Mouse (Mus musculus): Measurements from ENCODE around the gene Lrrc4. TPM values are rescaled to one million over a fixed set of nuclear protein-coding genes. Genes with fewer than 3 reads are reported as not detected.

Lrrc4 gene
- total and polyA plus RNA-seq, 2 experiments from 2014 or later = 5.8 to 61.2 TPM

DNA sequence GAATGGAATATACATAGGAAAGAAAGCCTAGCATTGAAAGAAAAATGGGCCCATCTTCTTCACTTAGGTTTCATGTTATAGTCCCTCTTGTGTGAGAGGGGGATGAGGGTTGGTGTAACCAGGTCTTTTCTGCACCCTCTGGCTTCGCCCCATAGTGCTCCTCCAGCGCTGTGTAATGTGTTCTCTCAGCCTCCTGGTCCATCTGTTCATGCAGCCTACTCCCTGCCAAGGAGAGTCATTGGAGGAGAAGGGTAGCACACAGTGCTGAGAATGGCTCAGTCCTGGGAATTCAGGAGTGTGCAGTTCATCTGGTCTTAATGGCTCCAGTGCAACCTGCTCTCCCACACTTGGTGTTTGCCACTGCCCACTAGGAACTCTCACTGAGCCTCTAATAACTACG, 30.6 kb downstream of the Lrrc4 start:
- Histone ChIP-seq H3K9me3 (ENCODE audit: low read length) (no peaks in the 10 kb centered on the region), H3K4me1 (ENCODE audit: insufficient read depth, low read length) (no peaks in the 10 kb centered on the region), H3K27ac (ENCODE audit: low read depth, low read length) (no peak overlapping the region), H3K27me3 (ENCODE audit: insufficient read depth, low read length) (no peaks in the 10 kb centered on the region), H3K36me3 (ENCODE audit: insufficient read depth, low read length) (no peaks in the 10 kb centered on the region; the same call in 1 of the 2 replicates), H3K4me3 (ENCODE audit: low read depth, low read length) (no peak overlapping the region), H3K4me2 (ENCODE audit: low read depth, low read length, poor library complexity, severe bottlenecking) (no peak overlapping the region), H3K9ac (replicated peaks; ENCODE audit: low read length, poor library complexity, severe bottlenecking) (no peak overlapping the region)
- no peak for TF ChIP-seq CTCF (IDR thresholded peaks at IDR 0.05)
- DNase-seq (ENCODE audit: low spot score) (no peak), ATAC-seq (ENCODE audit: low FRiP score) (no peak)
- 93% methylated on average over 3 of the region's 3 CpGs for WGBS

DNA sequence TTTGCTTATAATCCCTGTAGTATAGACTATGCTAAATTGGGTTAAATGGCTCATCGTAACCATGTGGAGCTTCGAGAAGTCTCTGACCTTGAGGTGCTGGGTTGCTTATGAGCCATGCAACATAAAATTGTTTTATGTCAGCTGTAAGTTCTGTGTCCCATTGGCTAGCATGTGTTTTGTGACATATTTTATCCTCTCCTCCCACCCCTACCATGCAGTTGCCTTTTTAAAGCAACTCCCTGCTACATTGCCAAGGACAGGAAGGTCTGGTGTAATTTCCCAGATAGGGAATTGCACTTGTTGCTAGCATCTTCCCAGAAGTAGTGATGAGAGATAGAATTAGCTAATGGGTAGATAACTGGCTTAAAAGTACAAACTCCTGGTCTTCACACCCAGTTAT, 31.7 kb downstream of the Lrrc4 start:
- H3K4me3 ChIP-seq (ENCODE audit: low read depth, low read length) = no peak overlapping the region
- 92% methylated on average over 2 of the region's 2 CpGs for WGBS
- no peak overlapping the region for H3K4me2 ChIP-seq (ENCODE audit: low read depth, low read length, poor library complexity, severe bottlenecking)
- no peaks in the 10 kb centered on the region for H3K27me3 ChIP-seq (ENCODE audit: insufficient read depth, low read length)
- no peak overlapping the region for H3K9ac ChIP-seq (replicated peaks; ENCODE audit: low read length, poor library complexity, severe bottlenecking)
- TF ChIP-seq CTCF (IDR thresholded peaks at IDR 0.05) = no peak
- no peaks in the 10 kb centered on the region for H3K9me3 ChIP-seq (ENCODE audit: low read length)
- DNase-seq (ENCODE audit: low spot score) (no peak), ATAC-seq (ENCODE audit: low FRiP score) (no peak)
- no peaks in the 10 kb centered on the region; the same call in 1 of the 2 replicates for H3K36me3 ChIP-seq (ENCODE audit: insufficient read depth, low read length)
- no peaks in the 10 kb centered on the region for H3K4me1 ChIP-seq (ENCODE audit: insufficient read depth, low read length)
- H3K27ac ChIP-seq (ENCODE audit: low read depth, low read length) = no peak overlapping the region

DNA sequence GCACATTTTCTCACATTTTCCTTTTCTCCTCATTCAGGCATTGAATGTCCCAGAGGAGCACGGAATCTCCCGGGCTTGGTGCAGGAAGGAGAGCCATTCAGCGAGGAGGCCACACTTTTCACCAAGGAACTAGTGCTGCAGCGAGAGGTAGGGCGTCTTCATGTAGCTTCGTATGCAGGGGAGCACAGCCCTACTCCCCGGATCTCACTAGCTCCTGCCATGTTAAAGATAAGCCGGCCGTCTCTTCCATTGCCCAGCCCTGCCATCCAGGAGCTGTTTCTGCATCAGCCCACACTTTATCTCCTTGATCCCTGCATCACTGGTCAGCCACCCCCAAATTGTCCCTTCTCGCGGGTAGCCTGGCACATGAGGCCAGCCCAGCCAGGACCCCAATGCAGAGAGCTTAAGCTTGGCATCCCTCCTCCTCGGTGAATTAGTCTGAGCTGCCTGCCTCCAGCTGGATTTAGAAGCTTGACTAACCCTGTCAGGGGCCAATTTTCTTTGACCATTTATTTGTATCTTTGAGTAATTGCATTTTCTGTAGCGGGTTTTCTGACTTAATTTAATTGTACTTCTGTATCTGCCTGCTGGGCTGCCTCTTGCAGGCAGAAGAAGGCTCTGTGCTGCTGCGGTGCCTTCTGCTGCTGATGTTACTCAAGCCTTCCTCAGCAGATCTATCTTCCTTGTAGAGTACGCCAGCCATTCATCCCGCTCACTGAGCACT, 35.6 kb downstream of the Lrrc4 start:
- ATAC-seq (ENCODE audit: low FRiP score) = peak; percentile 39; the same call in 1 of the 2 replicates
- Histone ChIP-seq H3K4me3 (ENCODE audit: low read depth, low read length) (no peak overlapping the region), H3K9ac (replicated peaks; ENCODE audit: low read length, poor library complexity, severe bottlenecking) (no peak overlapping the region), H3K9me3 (ENCODE audit: low read length) (no peaks in the 10 kb centered on the region), H3K4me2 (ENCODE audit: low read depth, low read length, poor library complexity, severe bottlenecking) (no peak overlapping the region), H3K27ac (ENCODE audit: low read depth, low read length) (no peak overlapping the region), H3K36me3 (ENCODE audit: insufficient read depth, low read length) (no peaks in the 10 kb centered on the region; the same call in 1 of the 2 replicates), H3K27me3 (ENCODE audit: insufficient read depth, low read length) (no peaks in the 10 kb centered on the region), H3K4me1 (ENCODE audit: insufficient read depth, low read length) (no peaks in the 10 kb centered on the region)
- DNase-seq (ENCODE audit: low spot score) = no peak
- WGBS = 58% methylated on average over 16 of the region's 16 CpGs
- TF ChIP-seq CTCF (IDR thresholded peaks at IDR 0.05) = no peak

DNA sequence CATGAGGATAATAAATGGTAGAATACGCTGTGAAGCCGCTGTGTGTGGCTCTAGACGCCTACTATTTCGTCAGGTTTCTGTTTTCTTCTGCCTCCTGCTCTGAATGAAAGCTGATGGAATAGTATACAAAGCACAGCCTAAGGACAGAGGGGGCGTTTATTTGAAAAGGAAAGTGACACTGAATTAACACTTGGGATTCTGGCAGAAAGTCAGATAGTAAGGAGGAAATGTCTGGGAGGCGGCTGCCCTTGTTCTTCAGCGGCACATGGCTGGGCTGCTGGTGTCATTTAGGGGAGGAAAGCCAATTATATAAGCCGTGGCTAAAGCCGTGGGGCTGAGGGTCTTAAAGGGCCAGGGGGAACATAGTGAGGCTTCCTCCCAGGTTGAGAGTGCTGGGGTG, 36.2 kb downstream of the Lrrc4 start:
- H3K9me3 ChIP-seq (ENCODE audit: low read length) = no peaks in the 10 kb centered on the region
- TF ChIP-seq CTCF (IDR thresholded peaks at IDR 0.05) = no peak
- no peaks in the 10 kb centered on the region; the same call in 1 of the 2 replicates for H3K36me3 ChIP-seq (ENCODE audit: insufficient read depth, low read length)
- no peaks in the 10 kb centered on the region for H3K27me3 ChIP-seq (ENCODE audit: insufficient read depth, low read length)
- 23% methylated on average over 9 of the region's 9 CpGs for WGBS
- ATAC-seq (ENCODE audit: low FRiP score) (peak; percentile 57), DNase-seq (ENCODE audit: low spot score) (peak; percentile 70)
- no peaks in the 10 kb centered on the region for H3K4me1 ChIP-seq (ENCODE audit: insufficient read depth, low read length)
- H3K27ac ChIP-seq (ENCODE audit: low read depth, low read length) = no peak overlapping the region
- no peak overlapping the region for H3K4me2 ChIP-seq (ENCODE audit: low read depth, low read length, poor library complexity, severe bottlenecking)
- H3K9ac ChIP-seq (replicated peaks; ENCODE audit: low read length, poor library complexity, severe bottlenecking) = no peak overlapping the region
- no peak overlapping the region for H3K4me3 ChIP-seq (ENCODE audit: low read depth, low read length)

DNA sequence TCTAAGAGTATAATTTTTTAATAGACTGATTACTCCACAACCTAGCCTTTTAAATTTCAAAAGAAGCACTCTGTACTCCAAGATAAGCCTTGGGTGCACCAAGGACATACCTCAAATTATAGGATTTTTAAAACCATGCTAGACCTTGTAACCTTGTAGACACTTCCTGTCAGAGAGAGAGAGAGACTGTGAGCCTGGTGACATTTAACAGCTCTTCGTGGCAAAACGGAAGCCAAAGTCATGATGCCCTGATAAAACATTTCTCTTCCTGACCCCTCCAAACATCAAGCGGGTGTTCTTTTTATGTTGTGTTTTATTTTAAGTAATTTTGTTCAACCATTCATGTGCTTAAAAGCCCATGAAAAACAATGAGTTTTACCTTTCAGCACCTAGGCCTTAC, 39.7 kb downstream of the Lrrc4 start:
- no peak overlapping the region for H3K27ac ChIP-seq (ENCODE audit: low read depth, low read length)
- H3K4me2 ChIP-seq (ENCODE audit: low read depth, low read length, poor library complexity, severe bottlenecking) = no peak overlapping the region
- WGBS = 95% methylated on average over 3 of the region's 3 CpGs
- H3K27me3 ChIP-seq (ENCODE audit: insufficient read depth, low read length) = no peaks in the 10 kb centered on the region
- DNase-seq (ENCODE audit: low spot score) = no peak
- no peak for TF ChIP-seq CTCF (IDR thresholded peaks at IDR 0.05)
- no peak for ATAC-seq (ENCODE audit: low FRiP score)
- no peak overlapping the region for H3K4me3 ChIP-seq (ENCODE audit: low read depth, low read length)
- H3K4me1 ChIP-seq (ENCODE audit: insufficient read depth, low read length) = no peaks in the 10 kb centered on the region
- no peaks in the 10 kb centered on the region; the same call in 1 of the 2 replicates for H3K36me3 ChIP-seq (ENCODE audit: insufficient read depth, low read length)
- H3K9me3 ChIP-seq (ENCODE audit: low read length) = no peaks in the 10 kb centered on the region
- no peak overlapping the region for H3K9ac ChIP-seq (replicated peaks; ENCODE audit: low read length, poor library complexity, severe bottlenecking)

DNA sequence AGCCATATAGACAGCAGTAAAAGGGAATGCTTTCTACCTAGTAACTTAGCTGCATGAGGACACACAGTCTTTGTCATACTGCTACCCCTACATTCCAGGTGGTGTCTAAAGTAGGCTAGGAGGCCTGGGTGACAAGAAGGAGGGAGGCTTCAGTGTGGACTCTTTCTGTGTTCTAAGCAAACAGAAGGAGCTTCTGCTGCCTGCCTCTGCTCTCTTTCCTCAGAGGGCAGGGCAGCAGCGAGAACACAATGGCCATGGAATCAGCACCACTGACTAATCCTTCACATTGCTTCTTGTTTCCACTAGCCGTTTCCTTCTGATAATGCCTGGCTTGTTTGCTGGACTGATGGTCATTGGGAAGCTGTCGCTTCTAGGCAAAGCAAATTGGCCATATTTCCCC, 40.4 kb downstream of the Lrrc4 start:
- no peak overlapping the region for H3K4me3 ChIP-seq (ENCODE audit: low read depth, low read length)
- no peaks in the 10 kb centered on the region; the same call in 1 of the 2 replicates for H3K36me3 ChIP-seq (ENCODE audit: insufficient read depth, low read length)
- no peak overlapping the region for H3K4me2 ChIP-seq (ENCODE audit: low read depth, low read length, poor library complexity, severe bottlenecking)
- ATAC-seq (ENCODE audit: low FRiP score) = no peak
- TF ChIP-seq CTCF (IDR thresholded peaks at IDR 0.05) = no peak
- H3K9me3 ChIP-seq (ENCODE audit: low read length) = no peaks in the 10 kb centered on the region
- H3K9ac ChIP-seq (replicated peaks; ENCODE audit: low read length, poor library complexity, severe bottlenecking) = no peak overlapping the region
- H3K27me3 ChIP-seq (ENCODE audit: insufficient read depth, low read length) = no peaks in the 10 kb centered on the region
- no peaks in the 10 kb centered on the region for H3K4me1 ChIP-seq (ENCODE audit: insufficient read depth, low read length)
- H3K27ac ChIP-seq (ENCODE audit: low read depth, low read length) = no peak overlapping the region
- DNase-seq (ENCODE audit: low spot score) = no peak
- 34% methylated on average over 3 of the region's 3 CpGs for WGBS

Measured in midbrain, postnatal 0 days (tissue).